Mouse (Mus musculus) CH12.LX (cell line): ENCODE data around the gene Gm9821. TPM values are rescaled to one million over a fixed set of nuclear protein-coding genes. Genes with fewer than 3 reads are reported as not detected.

Experiments used
- DNase-seq: peaks from one replicate; pipeline ENCODE4 v3.0.0-alpha.2; 2013; ENCODE audit errors: extremely low read depth
- H3K27ac ChIP-seq: 2 replicates; pipeline ENCODE4 v1.5.1; 2012; ENCODE audit warnings: low read depth, mild to moderate bottlenecking, control low read depth, moderate library complexity; ENCODE audit not compliant: insufficient read depth
- H3K27me3 ChIP-seq: replicated peaks from 2 replicates; pipeline ENCODE3; 2012; ENCODE audit warnings: inconsistent platforms
- H3K36me3 ChIP-seq, 2 experiments: replicated peaks in 1 of 2; 2 replicates each; pipeline versions ENCODE3 to v1.6.1; 2012; ENCODE audit warnings: inconsistent platforms in 1 of 2, low read length in 1 of 2, mild to moderate bottlenecking in 1 of 2, mixed read lengths in 1 of 2, moderate library complexity in 1 of 2; ENCODE audit not compliant: control insufficient read depth in 1 of 2, insufficient read depth in 1 of 2
- H3K4me1 ChIP-seq, 2 experiments: 2 replicates each; pipeline ENCODE4 v1.6.1; 2012; ENCODE audit warnings: inconsistent platforms in 1 of 2, moderate library complexity in 1 of 2; ENCODE audit not compliant: insufficient read depth in 2 of 2, control insufficient read depth in 1 of 2
- H3K4me2 ChIP-seq: 2 replicates; pipeline ENCODE4 v1.6.1; 2012; ENCODE audit warnings: low read depth, mild to moderate bottlenecking, control low read depth; ENCODE audit not compliant: poor library complexity, insufficient read depth, severe bottlenecking
- H3K4me3 ChIP-seq, 3 experiments: fragments of 150-350 bp in 1 of 3; sonication (generic) in 1 of 3; replicated peaks in 1 of 3; 2 replicates each; pipeline versions ENCODE3 to v1.5.1; 2011 to 2012; ENCODE audit warnings: low read depth in 2 of 3, low read length in 2 of 3, mild to moderate bottlenecking in 2 of 3, moderate library complexity in 2 of 3, control low read depth in 1 of 3, improper control_type of control experiment in 1 of 3, inconsistent platforms in 1 of 3, mixed read lengths in 1 of 3; ENCODE audit not compliant: poor library complexity in 1 of 3
- H3K79me2 ChIP-seq: replicated peaks from 2 replicates; pipeline ENCODE4 v1.6.1; 2012; ENCODE audit warnings: mild to moderate bottlenecking, moderate library complexity; ENCODE audit not compliant: control insufficient read depth, poor library complexity, insufficient read depth, severe bottlenecking; ENCODE audit errors: extremely low read depth
- H3K9ac ChIP-seq: 2 replicates; pipeline ENCODE4 v1.6.1; 2012; ENCODE audit warnings: low read depth, mild to moderate bottlenecking, control low read depth, moderate library complexity; ENCODE audit not compliant: insufficient read depth
- H3K9me3 ChIP-seq: replicated peaks from 2 replicates; pipeline ENCODE3; 2012; ENCODE audit warnings: low read length, inconsistent platforms, mixed read lengths
- CHD1 ChIP-seq: IDR thresholded peaks from 2 replicates; pipeline ENCODE4 v1.6.1; 2012; ENCODE audit warnings: low read depth, low read length, improper control_type of control experiment, inconsistent platforms
- CHD2 ChIP-seq: IDR thresholded peaks from 2 replicates; pipeline ENCODE4 v1.6.1; 2011; ENCODE audit warnings: low read length, improper control_type of control experiment
- EP300 ChIP-seq: IDR thresholded peaks from 2 replicates; pipeline ENCODE4 v1.6.1; 2011; ENCODE audit warnings: low read length, improper control_type of control experiment
- HCFC1 ChIP-seq: IDR thresholded peaks from 2 replicates; pipeline ENCODE4 v1.6.1; 2012; ENCODE audit warnings: low read depth, mild to moderate bottlenecking, inconsistent platforms, low read length, improper control_type of control experiment
- KAT2A ChIP-seq: IDR thresholded peaks from 2 replicates; pipeline ENCODE4 v1.6.1; 2012; ENCODE audit warnings: low read length, improper control_type of control experiment, inconsistent platforms; ENCODE audit not compliant: insufficient replicate concordance
- MAZ ChIP-seq: IDR thresholded peaks from 2 replicates; pipeline ENCODE4 v1.6.1; 2012; ENCODE audit warnings: low read depth, mild to moderate bottlenecking, inconsistent platforms, low read length, improper control_type of control experiment, moderate library complexity
- MXI1 ChIP-seq: IDR thresholded peaks from 2 replicates; pipeline ENCODE4 v1.6.1; 2011; ENCODE audit warnings: mild to moderate bottlenecking, low read depth, low read length, improper control_type of control experiment
- NELFE ChIP-seq: IDR thresholded peaks from 2 replicates; pipeline ENCODE4 v1.6.1; 2011; ENCODE audit warnings: low read depth, low read length, improper control_type of control experiment
- PAX5 ChIP-seq: IDR thresholded peaks from 2 replicates; pipeline ENCODE4 v1.6.1; 2012; ENCODE audit warnings: low read length, inconsistent platforms, mixed read lengths
- POLR2A ChIP-seq: IDR thresholded peaks from 2 replicates; pipeline ENCODE4 v1.6.1; 2011; ENCODE audit warnings: low read depth, mild to moderate bottlenecking, improper control_type of control experiment, low read length
- RAD21 ChIP-seq: IDR thresholded peaks from 2 replicates; pipeline ENCODE4 v1.6.1; 2011; ENCODE audit warnings: low read depth, mild to moderate bottlenecking, low read length, improper control_type of control experiment, moderate library complexity
- TBP ChIP-seq: conservative IDR thresholded peaks from 2 replicates; pipeline ENCODE4 v1.6.1; 2011; ENCODE audit warnings: low read depth, low read length, improper control_type of control experiment
- USF2 ChIP-seq: conservative IDR thresholded peaks from 2 replicates; pipeline ENCODE4 v1.6.1; 2011; ENCODE audit warnings: low read depth, low read length, improper control_type of control experiment
- ZKSCAN1 ChIP-seq: IDR thresholded peaks from 2 replicates; pipeline ENCODE4 v1.6.1; 2012; ENCODE audit warnings: low read depth, inconsistent platforms, low read length, improper control_type of control experiment, borderline replicate concordance
- ZNF384 ChIP-seq: IDR thresholded peaks from 2 replicates; pipeline ENCODE4 v1.6.1; 2012; ENCODE audit warnings: low read depth, low read length, improper control_type of control experiment, inconsistent platforms
- dilution Hi-C: fragments of 300-500 bp; cut with MboI; formaldehyde crosslinking; loops from 2 replicates; pipeline ENCODE4 v1.14.3; 2020; ENCODE audit warnings: low sequenced_read_pairs; ENCODE audit not compliant: extremely low pct_unique_long_range_greater_than_20kb, extremely low pct_ligation_motif_present
- in situ Hi-C: fragments of 300-500 bp; cut with MboI; formaldehyde crosslinking; loops from 3 replicates; pipeline ENCODE4 v1.14.3; 2019; ENCODE audit warnings: low sequenced_read_pairs, low pct_ligation_motif_present, low pct_unique_long_range_greater_than_20kb, mixed read lengths
- polyA plus RNA-seq: library from polyadenylated mRNA; unstranded; fragments of >175 nt; gene quantifications from 2 replicates; pipeline ENCODE4 v1.2.1, GENCODE M21; 2012; ENCODE audit warnings: low read depth; ENCODE audit not compliant: insufficient read length
- total RNA-seq, 2 experiments: library from RNA; depleted of rRNA; stranded (reverse); fragments of 300-350 nt in 1 of 2; fragments of >200 nt in 1 of 2; gene quantifications; 2 replicates each; pipeline ENCODE4 v1.2.3; 2012 to 2014

Gm9821 gene
- total and polyA plus RNA-seq, 3 experiments = 0.25 to 3.8 TPM; not detected in 1

DNA sequence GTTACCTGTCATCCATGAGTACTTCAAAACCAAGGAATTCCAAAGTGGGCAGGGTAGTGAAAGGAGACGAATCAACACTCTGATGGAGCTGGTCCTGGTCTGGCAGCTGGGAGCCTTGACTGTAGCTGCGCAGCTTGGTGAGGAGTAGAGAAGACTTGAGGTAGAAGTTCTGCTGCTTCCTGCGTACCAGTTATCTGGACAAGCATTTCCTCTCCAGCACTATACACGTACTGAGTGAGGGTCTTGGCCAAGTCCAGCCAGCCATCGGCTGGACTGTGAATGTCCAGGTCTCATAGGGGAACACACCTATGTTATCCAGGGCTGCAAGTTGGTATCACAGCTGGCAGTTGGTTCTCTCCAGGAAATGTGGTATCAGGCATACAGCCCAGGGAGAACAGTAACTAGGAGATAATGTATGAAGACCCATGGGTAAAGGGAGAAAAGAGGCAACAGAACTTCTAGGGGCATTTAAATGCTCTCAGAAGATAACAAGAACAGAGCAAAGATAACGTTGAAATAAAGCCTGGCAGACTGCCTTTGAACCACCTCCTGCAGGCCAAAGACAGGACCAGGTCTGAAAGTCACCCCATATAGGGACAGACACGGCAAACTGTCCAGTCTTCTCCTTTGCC is 29.0 kb upstream of the Gm9821 start:
- H3K79me2 ChIP-seq = no peaks in the 10 kb centered on the region
- no peak overlapping the region for H3K4me2 ChIP-seq
- no peak overlapping the region for H3K4me3 ChIP-seq
- DNase-seq = no peak
- no peaks in the 10 kb centered on the region for H3K27me3 ChIP-seq
- peaks cover 50 to 87% of the 10 kb centered on the region in 2 experiments for H3K36me3 ChIP-seq
- TF ChIP-seq HCFC1 (no peak), ZNF384 (no peak), EP300 (no peak), NELFE (no peak), CHD2 (no peak), TBP (no peak), MAZ (no peak), KAT2A (no peak), CHD1 (no peak), POLR2A (no peak), MXI1 (no peak)
- dilution Hi-C loops (no loop called here), in situ Hi-C loops (no loop called here)
- H3K9me3 ChIP-seq = no peaks in the 10 kb centered on the region
- no peak overlapping the region for H3K27ac ChIP-seq
- H3K9ac ChIP-seq = no peak overlapping the region
- H3K4me1 ChIP-seq = peaks cover 3 to 4% of the 10 kb centered on the region in 2 experiments; a peak in 3 of 4 replicates

DNA sequence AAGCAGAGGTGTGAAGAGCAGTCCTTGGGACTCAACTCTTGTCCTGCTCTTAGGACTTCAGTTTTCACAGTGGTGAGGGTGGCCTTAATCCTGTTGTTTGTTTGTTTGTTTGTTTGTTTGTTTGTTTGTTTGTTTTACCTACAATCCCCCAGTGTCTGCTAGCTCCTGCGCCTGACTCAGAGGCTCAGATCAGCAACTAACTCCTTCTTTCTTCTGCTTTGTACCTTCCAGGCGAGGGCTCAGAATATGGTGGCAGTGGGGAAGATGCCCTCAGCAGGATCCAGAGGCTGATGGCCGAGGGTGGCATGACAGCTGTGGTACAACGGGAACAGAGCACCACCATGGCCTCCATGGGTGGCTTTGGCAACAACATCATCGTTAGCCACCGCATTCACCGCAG is 28.4 kb upstream of the Gm9821 start:
- TF ChIP-seq MXI1 (no peak), ZKSCAN1 (no peak), RAD21 (no peak), TBP (no peak), PAX5 (no peak), USF2 (no peak)
- DNase-seq = no peak
- Histone ChIP-seq H3K4me2 (no peak overlapping the region), H3K4me3 (no peak overlapping the region), H3K27ac (no peak overlapping the region), H3K4me1 (peaks cover 5 to 6% of the 10 kb centered on the region in 2 experiments; a peak in 3 of 4 replicates), H3K9ac (no peak overlapping the region), H3K36me3 (peaks cover 43 to 80% of the 10 kb centered on the region in 2 experiments), H3K27me3 (no peaks in the 10 kb centered on the region), H3K9me3 (no peaks in the 10 kb centered on the region), H3K79me2 (no peaks in the 10 kb centered on the region)
- in situ Hi-C loops (no loop called here), dilution Hi-C loops (no loop called here)
